Mouse (Mus musculus) embryonic fibroblast, embryonic 13.5 days (primary cell): ENCODE measurements around the gene Nmnat2.

ENCODE experiments used
- CTCF ChIP-seq: IDR thresholded peaks from 2 replicates; pipeline ENCODE4 v1.5.1; 2011; ENCODE audit warnings: mild to moderate bottlenecking, control low read depth, low read length, moderate library complexity, borderline replicate concordance; ENCODE audit not compliant: insufficient read depth
- POLR2A ChIP-seq: IDR thresholded peaks from 2 replicates; pipeline ENCODE4 v1.6.1; 2011; ENCODE audit warnings: low read depth, mild to moderate bottlenecking, control low read depth, low read length, moderate library complexity

DNA sequence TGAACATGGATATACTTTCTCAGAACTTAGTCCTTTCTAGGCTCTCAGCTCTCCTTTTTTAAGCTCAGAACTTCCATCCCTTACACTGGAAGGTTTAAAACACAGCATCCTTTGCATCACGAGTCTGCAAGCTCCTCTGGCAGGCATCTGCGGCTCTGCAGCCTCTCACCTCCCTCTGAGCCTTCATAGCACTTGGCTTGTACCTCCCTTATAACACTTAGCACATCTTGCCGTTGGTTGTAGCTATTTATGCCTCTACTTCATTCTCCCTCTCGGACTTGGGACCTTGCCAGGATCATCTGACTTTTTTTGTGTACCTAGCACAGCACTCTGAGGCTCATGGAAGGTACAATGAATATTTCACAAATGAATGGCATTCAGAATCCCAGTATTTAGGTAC is 14.3 kb downstream of the Nmnat2 start:
- TF ChIP-seq CTCF = no peak
- no peak for TF ChIP-seq POLR2A
